Mouse (Mus musculus): ENCODE results near the gene Thrb. TPM values are rescaled to one million over a fixed set of nuclear protein-coding genes. Genes with fewer than 3 reads are reported as not detected.

Gene Thrb
- polyA plus RNA-seq, 2 experiments: 0.86 to 2.5 TPM

GRCm38 (mm10) chr14:17784207-17784806 lies 124.2 kb downstream of the Thrb start:
- Histone ChIP-seq H3K9ac (replicated peaks) (no peak overlapping the region), H3K27me3 (ENCODE audit: control insufficient read depth, insufficient read depth, low read length) (no peaks in the 10 kb centered on the region), H3K36me3 (replicated peaks; ENCODE audit: control insufficient read depth, insufficient read depth, low read depth) (no peaks in the 10 kb centered on the region), H3K4me3 (ENCODE audit: insufficient read depth in 1 of 2, low read depth in 2 of 2, low read length in 2 of 2) (no peak overlapping the region), H3K4me2 (ENCODE audit: low read depth) (peak overlapping the region; percentile 30; the same call in 1 of the 2 replicates), H3K27ac (no peak overlapping the region), H3K9me3 (ENCODE audit: control insufficient read depth, low read length) (no peaks in the 10 kb centered on the region), H3K4me1 (replicated peaks; ENCODE audit: control insufficient read depth in 2 of 2, insufficient read depth in 2 of 2, low read length in 1 of 2) (peaks cover 0 to 6% of the 10 kb centered on the region in 2 experiments; a peak in 1 of 4 replicates)
- TF ChIP-seq EP300 (IDR thresholded peaks at IDR 0.05; ENCODE audit: low read depth): no peak
- TF ChIP-seq CTCF (IDR thresholded peaks at IDR 0.05; ENCODE audit: low read depth): no peak
- WGBS (ENCODE audit: insufficient replicate concordance): 6% methylated on average over 5 of the region's 5 CpGs
- no peak for DNase-seq (ENCODE audit: low read depth in 3 of 3, low spot score in 3 of 3)
- ATAC-seq (ENCODE audit: insufficient read depth): peak; percentile 63

GRCm38 (mm10) chr14:17785370-17785769 lies 125.3 kb downstream of the Thrb start:
- Histone ChIP-seq H3K9me3 (ENCODE audit: control insufficient read depth, low read length) (no peaks in the 10 kb centered on the region), H3K4me3 (ENCODE audit: insufficient read depth in 1 of 2, low read depth in 2 of 2, low read length in 2 of 2) (no peak overlapping the region), H3K9ac (replicated peaks) (no peak overlapping the region), H3K27me3 (ENCODE audit: control insufficient read depth, insufficient read depth, low read length) (no peaks in the 10 kb centered on the region), H3K27ac (no peak overlapping the region), H3K36me3 (replicated peaks; ENCODE audit: control insufficient read depth, insufficient read depth, low read depth) (no peaks in the 10 kb centered on the region), H3K4me2 (ENCODE audit: low read depth) (peak overlapping the region; percentile 11; the same call in 1 of the 2 replicates), H3K4me1 (replicated peaks; ENCODE audit: control insufficient read depth in 2 of 2, insufficient read depth in 2 of 2, low read length in 1 of 2) (peaks cover 0 to 6% of the 10 kb centered on the region in 2 experiments; a peak in 1 of 4 replicates)
- 48% methylated on average over 3 of the region's 3 CpGs for WGBS (ENCODE audit: insufficient replicate concordance)
- peak in 1 of 3 experiments; percentile 24 for DNase-seq (ENCODE audit: low read depth in 3 of 3, low spot score in 3 of 3)
- TF ChIP-seq CTCF (IDR thresholded peaks at IDR 0.05; ENCODE audit: low read depth): no peak
- TF ChIP-seq EP300 (IDR thresholded peaks at IDR 0.05; ENCODE audit: low read depth): no peak
- ATAC-seq (ENCODE audit: insufficient read depth): no peak

GRCm38 (mm10) chr14:17786249-17786648 lies 126.2 kb downstream of the Thrb start:
- no peak for DNase-seq (ENCODE audit: low read depth in 3 of 3, low spot score in 3 of 3)
- Histone ChIP-seq H3K4me3 (ENCODE audit: insufficient read depth in 1 of 2, low read depth in 2 of 2, low read length in 2 of 2) (no peak overlapping the region), H3K9me3 (ENCODE audit: control insufficient read depth, low read length) (no peaks in the 10 kb centered on the region), H3K27me3 (ENCODE audit: control insufficient read depth, insufficient read depth, low read length) (no peaks in the 10 kb centered on the region), H3K9ac (replicated peaks) (no peak overlapping the region), H3K36me3 (replicated peaks; ENCODE audit: control insufficient read depth, insufficient read depth, low read depth) (no peaks in the 10 kb centered on the region), H3K4me1 (replicated peaks; ENCODE audit: control insufficient read depth in 2 of 2, insufficient read depth in 2 of 2, low read length in 1 of 2) (peaks cover 0 to 6% of the 10 kb centered on the region in 2 experiments; a peak in 1 of 4 replicates), H3K27ac (no peak overlapping the region), H3K4me2 (ENCODE audit: low read depth) (no peak overlapping the region)
- TF ChIP-seq EP300 (IDR thresholded peaks at IDR 0.05; ENCODE audit: low read depth) (no peak), CTCF (IDR thresholded peaks at IDR 0.05; ENCODE audit: low read depth) (no peak)
- 29% methylated on average over 2 of the region's 2 CpGs for WGBS (ENCODE audit: insufficient replicate concordance)
- no peak for ATAC-seq (ENCODE audit: insufficient read depth)

GRCm38 (mm10) chr14:17803934-17804602 lies 144.0 kb downstream of the Thrb start:
- H3K27ac ChIP-seq: no peak overlapping the region
- H3K4me2 ChIP-seq (ENCODE audit: low read depth): no peak overlapping the region
- TF ChIP-seq EP300 (IDR thresholded peaks at IDR 0.05; ENCODE audit: low read depth) (no peak), CTCF (IDR thresholded peaks at IDR 0.05; ENCODE audit: low read depth) (no peak)

GRCm38 (mm10) chr14:17811051-17811450 lies 151.0 kb downstream of the Thrb start:
- DNase-seq (ENCODE audit: low read depth in 3 of 3, low spot score in 3 of 3) (no peak), ATAC-seq (ENCODE audit: insufficient read depth) (no peak)
- TF ChIP-seq CTCF (IDR thresholded peaks at IDR 0.05; ENCODE audit: low read depth) (no peak), EP300 (IDR thresholded peaks at IDR 0.05; ENCODE audit: low read depth) (no peak)

More at GRCm38 (mm10) chr14:17803934-17804602, 144.0 kb downstream of the Thrb start:
- ATAC-seq (ENCODE audit: insufficient read depth) (no peak), DNase-seq (ENCODE audit: low read depth in 3 of 3, low spot score in 3 of 3) (no peak)
- Histone ChIP-seq H3K27me3 (ENCODE audit: control insufficient read depth, insufficient read depth, low read length) (no peaks in the 10 kb centered on the region), H3K36me3 (replicated peaks; ENCODE audit: control insufficient read depth, insufficient read depth, low read depth) (no peaks in the 10 kb centered on the region), H3K9ac (replicated peaks) (no peak overlapping the region), H3K4me1 (replicated peaks; ENCODE audit: control insufficient read depth in 2 of 2, insufficient read depth in 2 of 2, low read length in 1 of 2) (no peaks in the 10 kb centered on the region), H3K4me3 (ENCODE audit: insufficient read depth in 1 of 2, low read depth in 2 of 2, low read length in 2 of 2) (no peak overlapping the region), H3K9me3 (ENCODE audit: control insufficient read depth, low read length) (no peaks in the 10 kb centered on the region)
- 46% methylated on average over 3 of the region's 3 CpGs for WGBS (ENCODE audit: insufficient replicate concordance)

More at GRCm38 (mm10) chr14:17811051-17811450, 151.0 kb downstream of the Thrb start:
- Histone ChIP-seq H3K4me3 (ENCODE audit: insufficient read depth in 1 of 2, low read depth in 2 of 2, low read length in 2 of 2) (no peak overlapping the region), H3K27me3 (ENCODE audit: control insufficient read depth, insufficient read depth, low read length) (no peaks in the 10 kb centered on the region), H3K4me1 (replicated peaks; ENCODE audit: control insufficient read depth in 2 of 2, insufficient read depth in 2 of 2, low read length in 1 of 2) (no peaks in the 10 kb centered on the region), H3K9ac (replicated peaks) (no peak overlapping the region), H3K36me3 (replicated peaks; ENCODE audit: control insufficient read depth, insufficient read depth, low read depth) (no peaks in the 10 kb centered on the region), H3K27ac (no peak overlapping the region), H3K9me3 (ENCODE audit: control insufficient read depth, low read length) (no peaks in the 10 kb centered on the region), H3K4me2 (ENCODE audit: low read depth) (no peak overlapping the region)
- WGBS (ENCODE audit: insufficient replicate concordance): 46% methylated on average over 4 of the region's 4 CpGs

Data from liver, embryonic 14.5 days (tissue).